8 mouse cellular contexts compared by ENCODE assay signal in genomic region chr7:25433007-25433541, GRCm38 (mm10). TPM values are rescaled to one million over a fixed set of nuclear protein-coding genes. Genes with fewer than 3 reads are reported as not detected.
DNase-seq lines count a peak whose midpoint lies in the region; ATAC-seq and TF ChIP-seq lines count a peak whose summit lies in the region.

No protein-coding gene starts in this region.

- 42% methylated on average over 5 of the region's 5 CpGs for WGBS in kidney, adult 2 months
- WGBS in intestine, embryonic 16.5 days, result 15% methylated on average over 5 of the region's 5 CpGs

- ATAC-seq in intestine, embryonic 16.5 days, result peak; percentile 72
- ATAC-seq in neutrophil, adult 5-6 weeks (ENCODE audit: extremely low read depth, insufficient number of reproducible peaks, low FRiP score, poor library complexity, severe bottlenecking), result peak; percentile 53
- ATAC-seq in megakaryocyte-erythroid progenitor cell, adult 5-6 weeks (replicated peaks; ENCODE audit: low FRiP score, low TSS enrichment, poor library complexity, severe bottlenecking), result no peak

- H3K9me3 ChIP-seq in intestine, embryonic 16.5 days (ENCODE audit: control insufficient read depth, low read length), result no peaks in the 10 kb centered on the region

- H3K9ac ChIP-seq in intestine, embryonic 16.5 days (ENCODE audit: low read depth, low read length), result no peak overlapping the region

- no peak for TF ChIP-seq POLR2A in kidney, adult 2 months (IDR thresholded peaks at IDR 0.05; ENCODE audit: low read depth, low read length)
- no peak for TF ChIP-seq POLR2A in bone marrow macrophage, adult 2 months (IDR thresholded peaks at IDR 0.05; ENCODE audit: borderline replicate concordance, low read depth, low read length)

- no peak overlapping the region for H3K4me3 ChIP-seq in kidney, adult 2 months (ENCODE audit: insufficient read depth, low read depth, low read length)
- no peak overlapping the region for H3K4me3 ChIP-seq in bone marrow macrophage, adult 2 months (ENCODE audit: insufficient read depth, low read length)
- no peak overlapping the region for H3K4me3 ChIP-seq in intestine, embryonic 16.5 days (ENCODE audit: low read length)

- H3K4me2 ChIP-seq in intestine, embryonic 16.5 days (ENCODE audit: low read depth, low read length), result no peak overlapping the region

- TF ChIP-seq CTCF in kidney, adult 2 months (conservative IDR thresholded peaks at IDR 0.05; ENCODE audit: insufficient read depth, insufficient read length, low read depth, low read length), result no peak
- no peak for TF ChIP-seq CTCF in bone marrow macrophage, adult 2 months (IDR thresholded peaks at IDR 0.05; ENCODE audit: low read depth, low read length)

- H3K27ac ChIP-seq in kidney, adult 2 months (ENCODE audit: insufficient read depth, low read depth, low read length), result peak overlapping the region; percentile 28; the same call in 1 of the 2 replicates
- H3K27ac ChIP-seq in bone marrow macrophage, adult 2 months (ENCODE audit: insufficient read depth, low read depth, low read length), result peak overlapping the region; percentile 33
- peak overlapping the region; percentile 75 for H3K27ac ChIP-seq in intestine, embryonic 16.5 days (ENCODE audit: low read length)

- H3K27me3 ChIP-seq in kidney, adult 2 months (replicated peaks; ENCODE audit: control insufficient read depth, insufficient read depth, low read length), result no peaks in the 10 kb centered on the region
- no peaks in the 10 kb centered on the region for H3K27me3 ChIP-seq in intestine, embryonic 16.5 days (replicated peaks; ENCODE audit: control insufficient read depth, insufficient read depth, low read length)

- H3K4me1 ChIP-seq in kidney, adult 2 months (ENCODE audit: control insufficient read depth, insufficient read depth, low read length), result peaks cover 2% of the 10 kb centered on the region; the same call in 1 of the 2 replicates
- H3K4me1 ChIP-seq in bone marrow macrophage, adult 2 months (ENCODE audit: control insufficient read depth, insufficient read depth, low read length), result peaks cover 61% of the 10 kb centered on the region
- peaks cover 10% of the 10 kb centered on the region for H3K4me1 ChIP-seq in intestine, embryonic 16.5 days (ENCODE audit: control insufficient read depth, insufficient read depth, low read length)

- no peaks in the 10 kb centered on the region for H3K36me3 ChIP-seq in kidney, adult 2 months (ENCODE audit: control insufficient read depth, insufficient read depth, low read length)
- H3K36me3 ChIP-seq in intestine, embryonic 16.5 days (ENCODE audit: control insufficient read depth, insufficient read depth, low read length), result no peaks in the 10 kb centered on the region

- DNase-seq in kidney, adult 2 months, result peak; percentile 64
- DNase-seq in kidney, adult 18-20 months, result no peak
- no peak for DNase-seq in thymus, postnatal 36 days
- no peak for DNase-seq in adrenal gland, adult 8-10 months

RNA-seq across cellular contexts. Expression of gene Cxcl17, which starts 20.4 kb away (rescaled TPM):
- polyA plus RNA-seq in kidney, adult 2 months (2012; rRNA removed), result 0.11 and 0.18 TPM in 2 replicates
- not detected in 2 replicates for polyA plus RNA-seq in bone marrow macrophage, adult 2 months (2012; ENCODE audit: insufficient read depth, insufficient read length, missing spikeins)
- 0.18 and 0.43 TPM in 2 replicates for polyA plus RNA-seq in intestine, embryonic 16.5 days (2015; fragmentation: Nextera tagmentation; extraction: Ambion mirVana)
- total RNA-seq in neutrophil, adult 5-6 weeks (2017), result not detected in 2 replicates
- total RNA-seq in megakaryocyte-erythroid progenitor cell, adult 5-6 weeks (2014; fragmentation: Nextera tagmentation), result not detected in 2 replicates
- total RNA-seq in megakaryocyte-erythroid progenitor cell, adult 5-6 weeks (2017), result not detected in 2 replicates
- total RNA-seq in adrenal gland, adult 8-10 months (2022), result not detected

RNA-seq across cellular contexts. Expression of gene Lipe, which starts 34.6 kb away (rescaled TPM):
- 63.4 and 63.8 TPM in 2 replicates for polyA plus RNA-seq in kidney, adult 2 months (2012; rRNA removed)
- 28.7 and 37.1 TPM in 2 replicates for polyA plus RNA-seq in bone marrow macrophage, adult 2 months (2012; ENCODE audit: insufficient read depth, insufficient read length, missing spikeins)
- 9.1 and 11.8 TPM in 2 replicates for polyA plus RNA-seq in intestine, embryonic 16.5 days (2015; fragmentation: Nextera tagmentation; extraction: Ambion mirVana)
- total RNA-seq in neutrophil, adult 5-6 weeks (2017), result 26.2 and 29.1 TPM in 2 replicates
- 7.1 and 12.6 TPM in 2 replicates for total RNA-seq in megakaryocyte-erythroid progenitor cell, adult 5-6 weeks (2014; fragmentation: Nextera tagmentation)
- 4.5 and 6.4 TPM in 2 replicates for total RNA-seq in megakaryocyte-erythroid progenitor cell, adult 5-6 weeks (2017)
- total RNA-seq in adrenal gland, adult 8-10 months (2022), result 100 to 1,000 TPM; 157 to 290 (median 256) TPM

RNA-seq across cellular contexts. Expression of gene Ceacam1, which starts 44.3 kb away (rescaled TPM):
- polyA plus RNA-seq in kidney, adult 2 months (2012; rRNA removed), result 32.1 TPM in 2 replicates
- 20.1 and 21.5 TPM in 2 replicates for polyA plus RNA-seq in bone marrow macrophage, adult 2 months (2012; ENCODE audit: insufficient read depth, insufficient read length, missing spikeins)
- polyA plus RNA-seq in intestine, embryonic 16.5 days (2015; fragmentation: Nextera tagmentation; extraction: Ambion mirVana), result 40.6 and 46.7 TPM in 2 replicates
- total RNA-seq in neutrophil, adult 5-6 weeks (2017), result 74.9 and 85.3 TPM in 2 replicates
- 6.6 and 6.8 TPM in 2 replicates for total RNA-seq in megakaryocyte-erythroid progenitor cell, adult 5-6 weeks (2014; fragmentation: Nextera tagmentation)
- 1.3 and 6.4 TPM in 2 replicates for total RNA-seq in megakaryocyte-erythroid progenitor cell, adult 5-6 weeks (2017)
- 10 to 100 TPM in 3 of 4 experiments, 1 to 10 TPM in 1; 8.5 to 24.4 (median 17.2) TPM for total RNA-seq in adrenal gland, adult 8-10 months (2022)
